Mouse (Mus musculus): ENCODE results near the gene 2900092C05Rik.
A peak's percentile ranks its signal among the peaks of the same experiment; 100 is the strongest.

Gene 2900092C05Rik

DNA sequence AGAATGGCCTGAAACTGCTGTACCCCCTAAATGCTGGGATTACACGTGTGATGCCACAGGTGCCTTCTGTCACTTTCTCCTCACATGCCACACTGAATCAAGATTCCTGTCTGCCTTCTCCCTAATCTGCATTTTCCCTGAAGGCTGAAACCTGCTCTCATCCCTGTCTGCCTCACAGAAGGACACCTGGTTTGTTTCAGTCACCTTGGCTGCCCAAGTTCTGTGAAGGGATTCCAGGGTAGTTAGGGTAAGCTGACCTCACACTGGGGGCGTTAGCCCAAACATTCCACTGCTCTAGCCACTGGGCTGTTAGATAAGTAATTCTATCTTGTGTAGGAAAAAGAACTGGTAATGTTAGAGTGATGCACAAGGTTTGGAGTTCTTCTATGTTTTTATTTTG is at the start of gene 2900092C05Rik:
TSS of gene 2900092C05Rik (plus strand) at position 301 of the 400 bp plus-strand sequence.
- DNase-seq (ENCODE audit: low spot score) = no peak

DNA sequence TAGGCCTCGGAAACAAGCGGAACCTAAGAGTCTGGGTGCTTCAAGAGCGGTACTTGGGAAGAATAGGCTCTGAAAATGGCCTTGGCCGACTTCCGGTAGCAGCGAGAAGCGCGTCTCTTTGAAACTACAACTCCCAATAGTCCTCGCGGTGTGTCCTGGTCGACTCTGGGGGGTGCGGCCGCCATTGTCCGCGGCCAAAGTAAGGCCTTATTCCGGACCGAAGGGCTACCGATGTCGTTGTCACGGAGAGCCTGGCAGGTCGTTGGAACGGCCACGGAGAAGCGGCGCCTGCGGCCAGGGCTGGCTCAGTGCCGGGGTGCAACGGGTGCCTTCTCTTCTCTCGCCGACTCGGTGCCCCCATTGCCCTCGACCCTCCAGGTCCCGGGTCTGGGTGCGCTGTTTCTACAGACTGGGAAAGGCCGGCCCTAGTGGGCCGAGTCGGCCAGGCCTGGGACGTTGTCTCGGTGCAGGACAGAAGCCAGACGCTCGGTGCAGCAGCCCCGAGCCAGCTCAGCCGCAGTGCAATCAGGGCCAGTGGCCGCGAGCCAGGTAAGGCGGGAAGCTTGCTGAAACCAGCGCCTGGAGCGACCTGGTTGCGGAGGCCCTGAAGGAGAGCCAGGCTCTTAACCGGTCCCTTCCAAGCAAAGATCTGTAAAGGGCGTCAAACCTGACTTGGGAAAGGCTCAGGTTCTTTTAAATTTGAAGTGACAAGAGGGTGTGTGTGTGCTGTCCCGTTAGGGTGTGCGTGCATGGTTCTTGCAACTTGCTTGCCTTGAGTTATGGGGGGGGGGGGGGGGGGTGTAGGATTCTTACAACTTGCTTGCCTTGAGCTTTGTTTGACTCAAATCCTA is 33.9 kb upstream of the 2900092C05Rik start, which contains the start of gene Zfp606:
TSS of gene Zfp606 (plus strand) at position 136 of the 851 bp plus-strand sequence.
- DNase-seq (ENCODE audit: low spot score) = peak; percentile 43

DNA sequence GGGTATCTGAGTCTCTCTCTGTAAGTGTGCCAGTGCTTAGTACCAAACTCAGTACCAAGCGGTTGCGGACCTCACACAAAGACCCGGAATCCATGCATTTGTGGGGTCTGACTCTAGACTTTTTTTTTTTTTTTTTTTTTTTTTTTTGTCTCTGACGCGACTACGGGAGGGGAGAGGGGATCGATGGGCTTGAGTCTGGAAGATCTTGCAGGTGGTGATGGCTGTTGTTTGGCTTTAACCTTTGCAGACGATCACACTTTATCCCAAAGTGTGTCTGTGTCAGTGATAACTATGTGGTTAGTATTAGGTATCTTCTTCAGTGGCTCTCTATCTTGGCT is 33.3 kb upstream of the 2900092C05Rik start:
- DNase-seq (ENCODE audit: low spot score) = no peak

DNA sequence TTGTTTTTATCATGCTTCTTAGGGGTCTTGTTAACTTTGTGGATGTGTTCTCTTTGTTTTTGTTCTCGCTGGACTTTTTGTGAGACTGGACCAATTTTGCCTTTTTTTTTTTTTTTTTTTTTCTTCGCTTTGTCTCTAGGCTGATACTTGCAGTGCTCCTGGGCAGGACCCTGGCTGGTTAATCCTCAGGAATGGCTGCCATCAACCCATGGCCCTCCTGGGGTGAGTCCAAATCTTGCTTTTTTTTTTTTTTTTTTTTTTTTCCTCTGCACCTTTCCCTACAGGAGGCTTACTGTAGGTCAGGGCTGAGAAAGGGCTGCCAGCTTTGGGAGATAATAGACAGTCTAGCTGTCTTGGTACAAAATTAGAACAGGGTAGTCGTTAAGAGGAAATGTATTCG is 32.8 kb upstream of the 2900092C05Rik start:
- DNase-seq (ENCODE audit: low spot score) = no peak

DNA sequence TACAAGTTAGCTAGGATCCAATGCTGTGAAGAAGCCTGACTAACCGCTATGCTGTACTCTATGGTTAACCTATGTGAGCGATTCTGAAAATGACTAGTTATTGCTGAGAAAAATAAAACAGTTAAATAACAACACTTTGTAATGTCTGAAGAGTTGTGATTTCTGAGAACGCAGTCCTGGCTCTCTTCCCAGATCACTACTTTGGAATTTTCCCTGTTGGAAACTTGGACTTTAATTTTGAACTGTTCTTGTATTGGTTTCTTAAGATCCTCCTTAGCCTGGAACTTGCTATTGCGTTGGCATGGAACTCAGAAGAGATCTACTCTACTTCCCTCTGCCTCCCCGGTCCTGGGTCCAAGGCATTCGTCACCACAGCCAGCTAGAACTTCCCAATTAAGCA is 28.5 kb upstream of the 2900092C05Rik start:
- DNase-seq (ENCODE audit: low spot score) = no peak

DNA sequence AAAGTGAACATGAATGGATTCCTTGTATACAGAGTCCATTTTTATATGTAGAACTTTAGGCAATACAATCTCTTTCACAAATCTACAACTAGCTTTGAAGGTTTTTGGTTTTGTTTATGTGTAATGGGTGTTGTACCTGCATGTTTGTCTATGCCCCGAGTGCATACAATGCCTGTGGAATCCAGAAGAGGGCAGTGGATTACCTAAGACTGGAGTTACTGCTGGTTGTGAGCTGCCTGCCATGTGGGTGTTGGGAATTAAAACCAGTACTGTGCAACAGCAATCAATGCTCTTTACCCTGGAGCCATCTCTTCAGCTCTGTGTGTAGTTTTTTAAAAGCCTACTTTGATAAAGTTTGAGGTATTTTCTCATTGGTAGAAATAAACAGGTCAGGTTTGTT is 26.4 kb upstream of the 2900092C05Rik start:
- DNase-seq (ENCODE audit: low spot score) = no peak

DNA sequence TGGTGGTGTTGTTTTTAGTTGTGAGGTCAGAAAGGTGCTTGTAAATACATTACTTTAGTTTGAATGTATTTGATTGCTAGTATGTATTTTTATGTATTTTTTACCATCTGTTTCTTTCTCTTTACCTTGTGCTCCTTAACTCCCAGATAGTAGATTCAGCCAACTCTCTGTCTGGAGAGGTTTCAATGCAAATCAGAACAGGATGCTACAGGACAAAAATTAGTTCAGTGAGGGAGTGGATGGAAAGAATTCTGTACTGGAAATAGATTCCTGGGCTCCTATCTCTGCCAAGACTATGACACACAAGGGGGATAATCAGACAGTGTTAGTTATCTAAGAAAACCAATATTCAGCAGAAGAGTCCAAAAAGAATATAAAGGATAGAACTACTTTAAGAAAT is 25.6 kb upstream of the 2900092C05Rik start:
- DNase-seq (ENCODE audit: low spot score) = no peak

DNA sequence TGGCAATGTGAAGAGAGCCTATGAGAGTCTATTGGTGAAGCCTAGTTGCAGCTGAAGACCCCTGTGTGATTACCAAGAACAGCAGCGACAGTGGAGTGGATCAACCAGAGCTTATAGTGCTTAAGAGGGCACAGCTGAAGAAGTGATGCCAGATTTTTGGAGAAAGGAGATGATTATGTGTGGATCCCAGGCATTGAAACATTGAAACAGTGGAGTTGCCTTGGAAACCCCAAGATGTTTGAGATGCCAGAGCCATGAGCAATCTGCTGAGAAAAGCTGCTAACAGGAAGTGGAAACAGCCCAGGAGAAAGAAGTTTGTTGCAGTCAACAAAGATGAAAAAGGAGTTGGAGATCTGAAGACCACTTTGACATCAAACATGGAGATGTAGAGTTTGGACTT is 1.4 kb upstream of the 2900092C05Rik start:
- DNase-seq (ENCODE audit: low spot score) = no peak

Data from spleen, adult 12 weeks (tissue).